Mouse (Mus musculus): ENCODE measurements at regions not wholly inside any gene's neighbourhood (a gene's known extent, or its start where the extent isn't known, plus 50 kb on each side); places are given as distances from the start of the nearest gene placed in this dataset.

GRCm38 (mm10) chr8:128002386-128002785 lies 356.0 kb upstream of the Nrp1 start:
- TF ChIP-seq CTCF (IDR thresholded peaks at IDR 0.05; ENCODE audit: extremely low read depth, insufficient read depth, low read length) (no peak), POLR2A (IDR thresholded peaks at IDR 0.05; ENCODE audit: extremely low read depth, insufficient read depth, low read length) (no peak)

Measured in cortical plate, adult 2 months (tissue).